Mouse (Mus musculus) ES-Bruce4 (cell line): ENCODE results near the gene Tmem246. TPM values are rescaled to one million over a fixed set of nuclear protein-coding genes. Genes with fewer than 3 reads are reported as not detected.
"Not testable (repeated sequence)": the region's sequence is repeated elsewhere in the genome, so short reads cannot be mapped to it uniquely, and the experiment has no call there.

Experiments
- H3K27ac ChIP-seq: 2 replicates; pipeline ENCODE4 v1.5.1; 2012; ENCODE audit warnings: low read length, inconsistent platforms; ENCODE audit not compliant: insufficient read depth
- H3K27me3 ChIP-seq: 2 replicates; pipeline ENCODE4 v1.6.1; 2012; ENCODE audit warnings: mild to moderate bottlenecking, low read length, inconsistent platforms; ENCODE audit not compliant: control insufficient read depth, poor library complexity, insufficient read depth, severe bottlenecking
- H3K36me3 ChIP-seq: 2 replicates; pipeline ENCODE4 v1.6.1; 2012; ENCODE audit warnings: inconsistent platforms, mild to moderate bottlenecking, low read length, moderate library complexity; ENCODE audit not compliant: control insufficient read depth, poor library complexity, insufficient read depth, severe bottlenecking
- H3K4me1 ChIP-seq: one replicate; pipeline ENCODE4 v1.8.1; 2011; ENCODE audit warnings: low read length; ENCODE audit not compliant: control insufficient read depth, insufficient read depth
- H3K4me3 ChIP-seq: 2 replicates; pipeline ENCODE4 v1.5.1; 2011; ENCODE audit warnings: low read depth, mild to moderate bottlenecking, low read length
- H3K9ac ChIP-seq: 2 replicates; pipeline ENCODE4 v1.6.1; 2012; ENCODE audit warnings: low read depth, mild to moderate bottlenecking, inconsistent platforms; ENCODE audit not compliant: poor library complexity, severe bottlenecking
- H3K9me3 ChIP-seq: replicated peaks from 2 replicates; pipeline ENCODE4 v1.6.1; 2012; ENCODE audit warnings: mild to moderate bottlenecking, low read length, inconsistent platforms; ENCODE audit not compliant: control insufficient read depth, poor library complexity, insufficient read depth, severe bottlenecking
- CTCF ChIP-seq: IDR thresholded peaks from one replicate; pipeline ENCODE4 v1.8.1; 2011; ENCODE audit warnings: low read depth, low read length
- EP300 ChIP-seq: IDR thresholded peaks from 2 replicates; pipeline ENCODE4 v1.6.1; 2011; ENCODE audit warnings: low read depth, low read length; ENCODE audit not compliant: insufficient read depth
- POLR2A ChIP-seq: IDR thresholded peaks from one replicate; pipeline ENCODE4 v1.8.1; 2011; ENCODE audit warnings: low read length; ENCODE audit not compliant: insufficient read depth
- polyA plus RNA-seq: library from polyadenylated mRNA; stranded (reverse); fragments of >200 nt; gene quantifications from 2 replicates; pipeline ENCODE4 v1.2.4, GENCODE M21; 2011; ENCODE audit warnings: low read depth; ENCODE audit not compliant: missing spikeins, insufficient read depth, insufficient read length

Gene Tmem246
- polyA plus RNA-seq, 1 experiment = 5.9 TPM

- Histone ChIP-seq H3K27me3 (no peaks in the 10 kb centered on the region), H3K9me3 (no peaks in the 10 kb centered on the region), H3K4me3 (no peak overlapping the region), H3K27ac (no peak overlapping the region), H3K36me3 (no peaks in the 10 kb centered on the region), H3K4me1 (no peaks in the 10 kb centered on the region), H3K9ac (no peak overlapping the region)
- no peak for TF ChIP-seq CTCF
- TF ChIP-seq EP300 = no peak
- TF ChIP-seq POLR2A = no peak
Measured at GRCm38 (mm10) chr4:49626973-49627372, 29.3 kb upstream of the Tmem246 start.

- not testable (repeated sequence) for H3K4me3 ChIP-seq, H3K27ac ChIP-seq
Measured at GRCm38 (mm10) chr4:49624969-49625368, 27.3 kb upstream of the Tmem246 start.

GRCm38 (mm10) chr4:49623916-49624315 is 26.2 kb upstream of the Tmem246 start:
- no peaks in the 10 kb centered on the region for H3K4me1 ChIP-seq
- no peak for TF ChIP-seq EP300
- peaks cover 5% of the 10 kb centered on the region for H3K9me3 ChIP-seq
- H3K36me3 ChIP-seq = no peaks in the 10 kb centered on the region
- no peak overlapping the region for H3K9ac ChIP-seq
- H3K27ac ChIP-seq = no peak overlapping the region
- H3K4me3 ChIP-seq = no peak overlapping the region
- no peaks in the 10 kb centered on the region for H3K27me3 ChIP-seq

More at GRCm38 (mm10) chr4:49624969-49625368, 27.3 kb upstream of the Tmem246 start:
- H3K9ac ChIP-seq, H3K4me1 ChIP-seq, H3K36me3 ChIP-seq, H3K9me3 ChIP-seq, H3K27me3 ChIP-seq: not testable (repeated sequence)

GRCm38 (mm10) chr4:49622272-49622671 is 24.6 kb upstream of the Tmem246 start:
- Histone ChIP-seq H3K36me3 (no peaks in the 10 kb centered on the region), H3K4me3 (no peak overlapping the region), H3K9me3 (peaks cover 5% of the 10 kb centered on the region), H3K27me3 (no peaks in the 10 kb centered on the region), H3K27ac (no peak overlapping the region), H3K4me1 (no peaks in the 10 kb centered on the region), H3K9ac (no peak overlapping the region)
- TF ChIP-seq POLR2A (no peak), EP300 (no peak), CTCF (no peak)

- not testable (repeated sequence) for H3K9ac ChIP-seq, H3K36me3 ChIP-seq, H3K27me3 ChIP-seq, H3K4me3 ChIP-seq, H3K27ac ChIP-seq, H3K4me1 ChIP-seq, H3K9me3 ChIP-seq
Measured at GRCm38 (mm10) chr4:49619861-49620260, 22.2 kb upstream of the Tmem246 start.

GRCm38 (mm10) chr4:49616924-49617323 is 19.2 kb upstream of the Tmem246 start:
- TF ChIP-seq EP300 (no peak), POLR2A (no peak), CTCF (no peak)
- Histone ChIP-seq H3K27ac (no peak overlapping the region), H3K4me1 (no peaks in the 10 kb centered on the region), H3K9me3 (peaks cover 5% of the 10 kb centered on the region), H3K27me3 (no peaks in the 10 kb centered on the region), H3K4me3 (no peak overlapping the region), H3K9ac (no peak overlapping the region), H3K36me3 (no peaks in the 10 kb centered on the region)

- Histone ChIP-seq H3K27ac (no peak overlapping the region), H3K27me3 (no peaks in the 10 kb centered on the region; the same call in 1 of the 2 replicates), H3K9ac (no peak overlapping the region), H3K4me1 (no peaks in the 10 kb centered on the region), H3K36me3 (no peaks in the 10 kb centered on the region), H3K9me3 (no peaks in the 10 kb centered on the region), H3K4me3 (no peak overlapping the region)
- no peak for TF ChIP-seq EP300
- no peak for TF ChIP-seq POLR2A
- TF ChIP-seq CTCF = no peak
Measured at GRCm38 (mm10) chr4:49605459-49605858, 7.8 kb upstream of the Tmem246 start.
